Mouse (Mus musculus): ENCODE results near the gene Pdia6. TPM values are rescaled to one million over a fixed set of nuclear protein-coding genes. Genes with fewer than 3 reads are reported as not detected.

Gene Pdia6
- total RNA-seq, 1 experiment, result 632 TPM

DNA sequence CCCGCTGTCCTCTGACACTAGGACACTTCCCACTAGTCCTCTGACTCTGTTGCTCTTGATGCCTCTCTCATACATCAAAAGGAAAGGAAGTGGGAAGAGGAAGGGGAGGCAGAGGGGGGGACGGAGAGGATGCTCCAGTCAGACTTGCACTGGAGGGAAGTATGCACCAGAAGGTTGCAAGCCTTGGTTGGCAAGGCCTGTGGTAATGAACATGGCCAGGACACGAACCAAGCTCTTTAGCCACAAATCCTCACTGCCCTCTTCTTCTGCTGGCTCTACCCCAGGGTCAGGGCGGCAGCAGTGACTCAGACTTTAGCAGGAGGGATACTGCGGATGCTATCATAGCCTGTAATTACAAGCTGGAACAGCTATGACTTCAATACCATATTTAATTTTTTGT is 35.8 kb upstream of the Pdia6 start:
- no peak overlapping the region for H3K9ac ChIP-seq (ENCODE audit: insufficient read depth, low read depth, low read length, poor library complexity, severe bottlenecking)
- DNase-seq (ENCODE audit: low read depth, low spot score), result no peak
- in situ Hi-C loops (cut with MboI; ENCODE audit: low sequenced_read_pairs in 2 of 2, unreplicated experiment in 2 of 2), result no loop called here
- no peak overlapping the region for H3K27ac ChIP-seq (ENCODE audit: insufficient read depth, low read depth, low read length, poor library complexity, severe bottlenecking)
- no peaks in the 10 kb centered on the region for H3K9me3 ChIP-seq (ENCODE audit: control insufficient read depth, insufficient read depth, low read depth, low read length)
- TF ChIP-seq CHD2 (IDR thresholded peaks at IDR 0.05; ENCODE audit: low read depth, low read length) (no peak), ZC3H11A (IDR thresholded peaks at IDR 0.05; ENCODE audit: borderline replicate concordance, low read depth, low read length) (no peak), ZNF384 (IDR thresholded peaks at IDR 0.05; ENCODE audit: low read depth, low read length) (no peak), MAFK (IDR thresholded peaks at IDR 0.05; ENCODE audit: insufficient read depth, low read depth, low read length) (no peak)
- no peaks in the 10 kb centered on the region for H3K4me1 ChIP-seq (ENCODE audit: control insufficient read depth in 2 of 2, insufficient read depth in 2 of 2, low read length in 2 of 2, poor library complexity in 1 of 2)
- H3K36me3 ChIP-seq (ENCODE audit: control insufficient read depth, insufficient read depth, low read length, poor library complexity, severe bottlenecking), result no peaks in the 10 kb centered on the region
- no peak overlapping the region for H3K4me3 ChIP-seq (ENCODE audit: insufficient read depth in 1 of 2, low read depth in 1 of 2, low read length in 2 of 2, poor library complexity in 1 of 2, severe bottlenecking in 1 of 2)

DNA sequence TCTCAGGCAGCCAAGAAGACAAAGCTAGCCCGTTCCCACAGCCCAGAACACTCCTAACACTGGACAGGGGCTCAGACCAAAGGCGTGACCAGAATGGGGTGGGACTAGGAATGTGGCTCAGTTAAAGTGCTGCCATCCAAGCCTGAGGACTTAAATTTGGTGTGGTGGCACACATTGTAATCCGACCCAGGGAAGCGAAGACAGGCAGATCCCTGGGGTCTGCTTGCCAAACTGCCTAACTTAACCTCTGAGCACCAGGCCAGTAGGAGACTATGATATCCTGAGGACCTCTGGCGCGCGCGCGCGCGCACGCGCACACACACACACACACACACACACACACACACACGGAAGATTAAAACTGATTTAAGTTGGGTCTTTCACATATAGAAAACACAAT is 34.8 kb upstream of the Pdia6 start:
- no peaks in the 10 kb centered on the region for H3K36me3 ChIP-seq (ENCODE audit: control insufficient read depth, insufficient read depth, low read length, poor library complexity, severe bottlenecking)
- in situ Hi-C loops (cut with MboI; ENCODE audit: low sequenced_read_pairs in 2 of 2, unreplicated experiment in 2 of 2), result no loop called here
- no peak overlapping the region for H3K4me3 ChIP-seq (ENCODE audit: insufficient read depth in 1 of 2, low read depth in 1 of 2, low read length in 2 of 2, poor library complexity in 1 of 2, severe bottlenecking in 1 of 2)
- no peak overlapping the region for H3K9ac ChIP-seq (ENCODE audit: insufficient read depth, low read depth, low read length, poor library complexity, severe bottlenecking)
- H3K9me3 ChIP-seq (ENCODE audit: control insufficient read depth, insufficient read depth, low read depth, low read length), result no peaks in the 10 kb centered on the region
- no peaks in the 10 kb centered on the region for H3K4me1 ChIP-seq (ENCODE audit: control insufficient read depth in 2 of 2, insufficient read depth in 2 of 2, low read length in 2 of 2, poor library complexity in 1 of 2)
- no peak overlapping the region for H3K27ac ChIP-seq (ENCODE audit: insufficient read depth, low read depth, low read length, poor library complexity, severe bottlenecking)
- no peak for TF ChIP-seq ZC3H11A (IDR thresholded peaks at IDR 0.05; ENCODE audit: borderline replicate concordance, low read depth, low read length)
- no peak for TF ChIP-seq ZNF384 (IDR thresholded peaks at IDR 0.05; ENCODE audit: low read depth, low read length)
- no peak for TF ChIP-seq MAFK (IDR thresholded peaks at IDR 0.05; ENCODE audit: insufficient read depth, low read depth, low read length)
- TF ChIP-seq CHD2 (IDR thresholded peaks at IDR 0.05; ENCODE audit: low read depth, low read length), result no peak
- no peak for TF ChIP-seq HCFC1 (IDR thresholded peaks at IDR 0.05; ENCODE audit: borderline replicate concordance, insufficient read depth, low read length)
- DNase-seq (ENCODE audit: low read depth, low spot score), result no peak

DNA sequence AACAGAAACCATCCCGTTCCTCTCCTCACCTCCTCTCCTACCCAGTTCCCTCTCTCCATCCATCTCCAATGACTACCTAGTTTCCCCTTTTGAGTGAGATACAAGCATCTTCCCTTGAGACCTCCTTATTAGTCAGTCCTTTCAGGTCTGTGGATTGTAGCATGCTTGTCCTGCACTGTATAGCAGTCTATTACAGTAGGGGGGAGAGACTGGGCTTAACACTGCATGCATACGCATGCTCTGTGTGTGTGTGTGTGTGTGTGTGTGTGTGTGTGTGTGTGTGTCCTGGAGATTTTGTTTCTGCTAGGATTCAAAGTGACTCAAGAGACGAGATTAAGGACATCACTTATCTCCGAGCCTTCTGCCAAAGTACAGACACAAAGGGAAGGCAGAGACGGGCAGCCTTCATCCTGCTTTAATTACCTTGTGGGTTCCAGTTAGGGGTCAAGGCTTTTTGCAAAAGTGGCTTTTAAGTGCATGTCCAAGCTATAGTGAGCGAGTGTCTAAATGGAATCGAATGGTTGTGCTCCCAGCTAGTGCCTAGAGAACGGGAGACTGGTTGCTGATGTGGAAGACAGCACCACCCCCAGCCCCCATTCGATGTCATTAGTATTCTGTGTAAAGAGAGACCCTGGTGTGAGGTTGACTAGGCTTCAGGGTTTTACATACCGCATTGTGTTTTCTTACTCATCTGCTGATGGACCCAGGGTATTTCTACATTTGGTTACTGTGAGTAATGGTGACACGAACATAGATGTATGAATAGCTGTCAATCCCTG is 30.6 kb upstream of the Pdia6 start:
- in situ Hi-C loops (cut with MboI; ENCODE audit: low sequenced_read_pairs in 2 of 2, unreplicated experiment in 2 of 2), result no loop called here
- no peak overlapping the region for H3K27ac ChIP-seq (ENCODE audit: insufficient read depth, low read depth, low read length, poor library complexity, severe bottlenecking)

DNA sequence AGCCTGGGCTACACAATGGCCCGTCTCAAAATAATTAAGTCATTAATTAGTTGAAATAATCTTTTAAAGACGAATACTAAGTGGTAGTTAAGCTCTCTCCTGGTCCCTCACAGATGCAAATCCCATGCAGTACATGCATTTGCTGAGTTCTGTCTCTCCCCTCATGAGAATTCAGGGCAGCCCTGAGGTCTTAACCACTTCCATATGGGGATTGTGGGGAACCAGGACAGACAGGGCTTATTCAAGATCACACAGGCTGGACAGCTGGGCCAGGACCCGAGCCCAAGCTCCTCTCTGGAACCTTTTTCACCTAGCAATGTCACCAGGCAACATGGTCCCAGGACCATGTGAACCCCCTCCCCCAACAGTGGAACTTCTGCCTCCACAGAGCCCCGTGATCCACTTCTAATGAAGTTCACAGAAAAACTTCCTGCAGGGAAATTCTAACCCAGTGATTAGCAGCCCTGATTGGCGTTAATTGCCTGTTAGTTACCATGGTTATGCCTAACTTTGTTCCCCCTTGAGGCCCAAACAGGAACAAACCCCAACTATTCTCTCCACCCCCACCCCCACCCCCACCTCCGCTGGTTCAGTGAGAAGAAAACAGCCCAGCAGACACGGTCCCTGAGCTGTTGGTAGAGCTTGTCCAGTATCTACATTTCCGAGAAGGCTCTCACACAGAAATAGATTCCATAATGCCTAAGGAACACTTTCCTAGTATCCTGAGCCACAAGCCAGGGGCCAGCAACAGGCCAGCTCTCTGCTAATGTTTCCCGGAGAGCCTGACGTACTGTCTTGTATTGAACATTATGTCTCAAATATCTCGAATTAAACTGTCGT is 27.5 kb upstream of the Pdia6 start:
- TF ChIP-seq ZC3H11A (IDR thresholded peaks at IDR 0.05; ENCODE audit: borderline replicate concordance, low read depth, low read length), result no peak
- Histone ChIP-seq H3K4me3 (ENCODE audit: insufficient read depth in 1 of 2, low read depth in 1 of 2, low read length in 2 of 2, poor library complexity in 1 of 2, severe bottlenecking in 1 of 2) (no peak overlapping the region), H3K4me1 (ENCODE audit: control insufficient read depth in 2 of 2, insufficient read depth in 2 of 2, low read length in 2 of 2, poor library complexity in 1 of 2) (no peaks in the 10 kb centered on the region), H3K36me3 (ENCODE audit: control insufficient read depth, insufficient read depth, low read length, poor library complexity, severe bottlenecking) (no peaks in the 10 kb centered on the region), H3K9me3 (ENCODE audit: control insufficient read depth, insufficient read depth, low read depth, low read length) (no peaks in the 10 kb centered on the region), H3K27ac (ENCODE audit: insufficient read depth, low read depth, low read length, poor library complexity, severe bottlenecking) (no peak overlapping the region), H3K9ac (ENCODE audit: insufficient read depth, low read depth, low read length, poor library complexity, severe bottlenecking) (no peak overlapping the region)
- in situ Hi-C loops (cut with MboI; ENCODE audit: low sequenced_read_pairs in 2 of 2, unreplicated experiment in 2 of 2), result no loop called here
- DNase-seq (ENCODE audit: low read depth, low spot score), result no peak

More for the DNA sequence above, 30.6 kb upstream of the Pdia6 start:
- DNase-seq (ENCODE audit: low read depth, low spot score), result no peak
- Histone ChIP-seq H3K9ac (ENCODE audit: insufficient read depth, low read depth, low read length, poor library complexity, severe bottlenecking) (no peak overlapping the region), H3K36me3 (ENCODE audit: control insufficient read depth, insufficient read depth, low read length, poor library complexity, severe bottlenecking) (no peaks in the 10 kb centered on the region), H3K4me3 (ENCODE audit: insufficient read depth in 1 of 2, low read depth in 1 of 2, low read length in 2 of 2, poor library complexity in 1 of 2, severe bottlenecking in 1 of 2) (no peak overlapping the region), H3K9me3 (ENCODE audit: control insufficient read depth, insufficient read depth, low read depth, low read length) (no peaks in the 10 kb centered on the region), H3K4me1 (ENCODE audit: control insufficient read depth in 2 of 2, insufficient read depth in 2 of 2, low read length in 2 of 2, poor library complexity in 1 of 2) (no peaks in the 10 kb centered on the region)
- no peak for TF ChIP-seq MAFK (IDR thresholded peaks at IDR 0.05; ENCODE audit: insufficient read depth, low read depth, low read length)
- TF ChIP-seq ZC3H11A (IDR thresholded peaks at IDR 0.05; ENCODE audit: borderline replicate concordance, low read depth, low read length), result no peak
- no peak for TF ChIP-seq ZNF384 (IDR thresholded peaks at IDR 0.05; ENCODE audit: low read depth, low read length)
- TF ChIP-seq CHD2 (IDR thresholded peaks at IDR 0.05; ENCODE audit: low read depth, low read length), result no peak
- no peak for TF ChIP-seq HCFC1 (IDR thresholded peaks at IDR 0.05; ENCODE audit: borderline replicate concordance, insufficient read depth, low read length)
